Mouse (Mus musculus) myocyte (in vitro differentiated cells): ENCODE data around the gene Nrl. TPM values are rescaled to one million over a fixed set of nuclear protein-coding genes. Genes with fewer than 3 reads are reported as not detected.

Experiments used
- H3K27me3 ChIP-seq: one replicate; pipeline ENCODE4 v1.6.1; 2011; ENCODE audit not compliant: control insufficient read depth, insufficient read depth, insufficient read length
- H3K36me3 ChIP-seq: one replicate; pipeline ENCODE4 v1.6.1; 2011; ENCODE audit not compliant: control insufficient read depth, insufficient read depth
- H3K4me2 ChIP-seq: one replicate; pipeline ENCODE4 v1.6.1; 2011; ENCODE audit warnings: low read depth, control low read depth
- H3K4me3 ChIP-seq: one replicate; pipeline ENCODE4 v1.5.1; 2011; ENCODE audit warnings: mild to moderate bottlenecking, control low read depth, moderate library complexity
- H3K79me2 ChIP-seq: one replicate; pipeline ENCODE4 v1.6.1; 2011; ENCODE audit not compliant: control insufficient read depth, insufficient read depth
- H3ac ChIP-seq: one replicate; pipeline ENCODE4 v1.6.1; 2011; ENCODE audit not compliant: control insufficient read depth, insufficient read length
- CEBPB ChIP-seq: IDR thresholded peaks from 2 replicates; pipeline ENCODE4 v1.6.1; 2011; ENCODE audit warnings: mild to moderate bottlenecking, moderate library complexity; ENCODE audit not compliant: poor library complexity, insufficient read depth, severe bottlenecking
- E2F4 ChIP-seq: IDR thresholded peaks from one replicate; pipeline ENCODE4 v1.6.1; 2011; ENCODE audit warnings: mild to moderate bottlenecking, control low read depth, moderate library complexity; ENCODE audit not compliant: insufficient read depth
- MAX ChIP-seq: IDR thresholded peaks from one replicate; pipeline ENCODE4 v1.6.1; 2011; ENCODE audit warnings: low read depth, mild to moderate bottlenecking, control low read depth
- MYOD1 ChIP-seq, 3 experiments: IDR thresholded peaks; one replicate each; pipeline ENCODE4 v1.6.1; 2011; ENCODE audit warnings: control low read depth in 2 of 3, low read depth in 2 of 3, mild to moderate bottlenecking in 2 of 3, moderate library complexity in 1 of 3; ENCODE audit not compliant: insufficient read length in 2 of 3, control insufficient read depth in 1 of 3
- MYOG ChIP-seq, 3 experiments: IDR thresholded peaks; one replicate each; pipeline ENCODE4 v1.6.1; 2011; ENCODE audit warnings: control low read depth in 2 of 3, low read depth in 2 of 3, mild to moderate bottlenecking in 2 of 3; ENCODE audit not compliant: insufficient read length in 2 of 3, control insufficient read depth in 1 of 3, insufficient read depth in 1 of 3
- POLR2A ChIP-seq: IDR thresholded peaks from one replicate; pipeline ENCODE4 v1.6.1; 2011; ENCODE audit warnings: low read depth, mild to moderate bottlenecking, control low read depth, moderate library complexity; ENCODE audit not compliant: insufficient read length
- POLR2AphosphoS2 ChIP-seq: IDR thresholded peaks from one replicate; pipeline ENCODE4 v1.6.1; 2011; ENCODE audit warnings: low read depth, control low read depth; ENCODE audit not compliant: insufficient read length
- REST ChIP-seq: IDR thresholded peaks from one replicate; pipeline ENCODE4 v1.6.1; 2011; ENCODE audit warnings: mild to moderate bottlenecking, control low read depth, moderate library complexity; ENCODE audit not compliant: insufficient read depth, insufficient read length
- SRF ChIP-seq: IDR thresholded peaks from one replicate; pipeline ENCODE4 v1.6.1; 2011; ENCODE audit warnings: low read depth; ENCODE audit not compliant: control insufficient read depth, insufficient read length
- TCF12 ChIP-seq: IDR thresholded peaks from one replicate; pipeline ENCODE4 v1.6.1; 2011; ENCODE audit warnings: mild to moderate bottlenecking, control low read depth; ENCODE audit not compliant: poor library complexity, insufficient read depth, severe bottlenecking
- TCF3 ChIP-seq: IDR thresholded peaks from one replicate; pipeline ENCODE4 v1.6.1; 2011; ENCODE audit warnings: low read depth, control low read depth; ENCODE audit not compliant: insufficient read length
- USF1 ChIP-seq: IDR thresholded peaks from one replicate; pipeline ENCODE4 v1.6.1; 2011; ENCODE audit warnings: low read depth, mild to moderate bottlenecking, control low read depth, moderate library complexity
- polyA plus RNA-seq: library from polyadenylated mRNA; unstranded; fragments of >200 nt; fragmentation: generic; extraction: Trizol; gene quantifications from one replicate; pipeline ENCODE4 v1.2.1, GENCODE M21; 2012; ENCODE audit warnings: missing spikeins

The Nrl gene
- polyA plus RNA-seq, 1 experiment = not detected

DNA sequence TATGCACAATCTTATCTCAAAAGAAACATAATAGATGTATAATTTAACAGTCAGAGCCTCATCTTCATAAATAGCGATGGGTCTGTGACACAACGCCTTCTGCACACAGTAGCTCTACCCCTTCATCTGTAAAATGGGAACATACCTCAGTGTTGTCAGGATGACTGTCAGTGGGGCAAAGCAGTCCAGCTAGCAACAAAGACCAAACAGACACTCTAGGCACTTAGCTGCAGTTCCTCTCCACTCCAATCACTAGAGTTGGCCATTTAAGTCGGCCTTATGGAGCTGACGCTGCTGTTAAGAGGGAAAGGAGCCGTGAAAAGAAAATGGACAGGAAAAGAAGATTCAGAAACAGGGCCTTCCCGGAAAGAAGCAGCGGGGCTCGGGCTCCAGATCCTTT, 27.0 kb upstream of the Nrl start:
- peaks cover 38% of the 10 kb centered on the region for H3K36me3 ChIP-seq
- TF ChIP-seq MYOD1 (IDR thresholded peaks at IDR 0.05; ENCODE audit: control insufficient read depth in 1 of 3, insufficient read length in 2 of 3, low read depth in 2 of 3) (no peak), POLR2AphosphoS2 (peak; percentile 94), SRF (no peak)
- H3K4me2 ChIP-seq = no peak overlapping the region
- H3K79me2 ChIP-seq = no peaks in the 10 kb centered on the region
- H3ac ChIP-seq = no peak overlapping the region
- no peak overlapping the region for H3K4me3 ChIP-seq
- no peaks in the 10 kb centered on the region for H3K27me3 ChIP-seq

DNA sequence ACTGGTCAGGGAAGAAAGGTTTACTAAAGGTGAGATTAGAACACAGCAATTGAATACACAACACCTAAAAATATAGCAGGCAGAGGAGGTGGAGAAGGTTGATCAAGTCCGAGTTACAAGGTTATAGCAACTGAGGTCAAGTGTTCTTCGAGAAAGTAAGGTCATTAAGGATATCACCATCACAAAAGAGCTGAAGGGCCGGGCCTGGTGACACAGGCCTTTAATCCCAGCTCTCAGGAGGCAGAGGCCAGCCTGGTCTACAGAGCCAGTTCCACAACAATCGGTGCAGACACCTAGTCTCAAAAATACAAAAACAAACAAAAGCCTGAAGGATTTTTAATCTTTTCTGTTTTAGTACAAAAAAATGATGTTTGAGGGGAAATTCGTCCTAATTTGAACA, 26.6 kb upstream of the Nrl start:
- no peaks in the 10 kb centered on the region for H3K27me3 ChIP-seq
- no peak overlapping the region for H3ac ChIP-seq
- H3K79me2 ChIP-seq = no peaks in the 10 kb centered on the region
- H3K4me2 ChIP-seq = no peak overlapping the region
- TF ChIP-seq POLR2AphosphoS2 (peak; percentile 90), POLR2A (no peak)
- no peak overlapping the region for H3K4me3 ChIP-seq
- H3K36me3 ChIP-seq = peaks cover 42% of the 10 kb centered on the region

DNA sequence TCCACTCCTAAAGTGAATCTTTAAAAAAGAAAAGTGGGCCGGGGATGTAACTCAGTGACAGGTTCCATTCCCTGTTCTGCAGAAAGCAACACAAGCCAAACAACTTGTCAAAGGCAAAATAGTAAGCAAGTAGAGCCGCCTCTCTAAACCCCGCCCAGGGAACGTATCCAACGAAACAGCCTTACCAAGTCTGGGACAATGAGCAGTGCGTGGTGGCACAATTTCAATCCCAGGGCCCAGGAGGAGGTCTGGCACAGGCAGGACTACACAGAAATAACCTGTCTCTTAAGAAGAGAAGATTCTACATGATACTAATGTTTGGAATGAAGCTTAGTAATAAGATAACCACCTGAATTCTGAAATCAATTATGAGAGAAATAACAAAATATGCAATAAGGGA, 25.4 kb upstream of the Nrl start:
- H3ac ChIP-seq = no peak overlapping the region
- peaks cover 53% of the 10 kb centered on the region for H3K36me3 ChIP-seq
- TF ChIP-seq TCF12 = no peak
- TF ChIP-seq REST = no peak
- no peak for TF ChIP-seq MYOD1 (IDR thresholded peaks at IDR 0.05; ENCODE audit: control insufficient read depth in 1 of 3, insufficient read length in 2 of 3, low read depth in 2 of 3)
- TF ChIP-seq POLR2A = no peak
- TF ChIP-seq POLR2AphosphoS2 = peak; percentile 48
- H3K27me3 ChIP-seq = no peaks in the 10 kb centered on the region
- no peaks in the 10 kb centered on the region for H3K79me2 ChIP-seq
- H3K4me2 ChIP-seq = no peak overlapping the region
- no peak overlapping the region for H3K4me3 ChIP-seq

DNA sequence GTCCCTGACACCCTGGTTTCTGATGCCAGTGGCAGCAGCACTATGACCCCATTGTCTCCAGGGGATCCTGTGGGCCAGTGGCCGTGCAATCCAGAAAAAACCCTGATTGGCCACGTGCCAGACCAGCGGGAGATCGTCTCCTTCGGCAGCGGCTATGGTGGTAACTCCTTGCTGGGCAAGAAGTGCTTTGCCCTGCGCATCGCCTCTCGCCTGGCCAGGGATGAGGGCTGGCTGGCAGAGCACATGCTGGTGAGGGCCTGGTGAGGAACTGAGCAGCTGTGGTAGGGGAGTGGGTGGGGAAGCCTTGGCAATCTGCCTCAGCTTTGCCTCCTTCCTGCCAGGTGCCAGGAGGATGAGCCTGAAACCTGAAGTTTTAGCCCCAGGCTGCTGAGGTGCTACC, 19.6 kb upstream of the Nrl start:
- Histone ChIP-seq H3K4me2 (no peak overlapping the region), H3ac (no peak overlapping the region), H3K79me2 (peaks cover 34% of the 10 kb centered on the region), H3K4me3 (no peak overlapping the region), H3K36me3 (peaks cover 68% of the 10 kb centered on the region), H3K27me3 (no peaks in the 10 kb centered on the region)
- TF ChIP-seq E2F4 (no peak), POLR2AphosphoS2 (peak; percentile 64), POLR2A (no peak), USF1 (no peak), MYOG (IDR thresholded peaks at IDR 0.05; ENCODE audit: control insufficient read depth in 1 of 3, insufficient read depth in 1 of 3, insufficient read length in 2 of 3, low read depth in 2 of 3) (peak in 1 of 3 experiments; percentile 24), MYOD1 (IDR thresholded peaks at IDR 0.05; ENCODE audit: control insufficient read depth in 1 of 3, insufficient read length in 2 of 3, low read depth in 2 of 3) (peak in 1 of 3 experiments; percentile 34), TCF12 (no peak), TCF3 (no peak), MAX (no peak), SRF (no peak), REST (no peak), CEBPB (no peak)

DNA sequence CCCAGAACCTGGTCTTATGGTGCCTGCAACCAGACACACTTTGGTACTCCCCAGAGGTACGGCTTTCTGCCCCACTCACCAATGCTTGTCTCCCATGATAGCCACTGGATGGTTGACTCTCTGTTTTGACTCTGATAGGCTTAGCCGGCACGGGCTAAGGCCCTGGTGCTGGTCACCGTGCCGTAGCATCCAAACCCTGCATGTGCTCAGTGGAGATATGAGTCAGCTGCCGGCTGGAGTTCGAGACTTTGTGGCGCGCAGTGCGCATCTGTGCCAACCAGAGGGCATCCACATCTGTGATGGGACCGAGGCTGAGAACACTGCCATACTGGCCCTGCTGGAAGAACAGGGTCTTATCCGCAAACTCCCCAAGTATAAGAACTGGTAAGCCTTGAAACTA, 17.5 kb upstream of the Nrl start:
- peak overlapping the region; percentile 92 for H3K4me3 ChIP-seq
- H3K79me2 ChIP-seq = peaks cover 34% of the 10 kb centered on the region
- no peaks in the 10 kb centered on the region for H3K27me3 ChIP-seq
- no peak overlapping the region for H3ac ChIP-seq
- peak overlapping the region; percentile 94 for H3K4me2 ChIP-seq
- no peak for TF ChIP-seq MAX
- no peak for TF ChIP-seq CEBPB
- TF ChIP-seq MYOD1 (IDR thresholded peaks at IDR 0.05; ENCODE audit: control insufficient read depth in 1 of 3, insufficient read length in 2 of 3, low read depth in 2 of 3) = no peak
- TF ChIP-seq POLR2AphosphoS2 = peak; percentile 75
- no peak for TF ChIP-seq SRF
- no peak for TF ChIP-seq USF1
- no peak for TF ChIP-seq MYOG (IDR thresholded peaks at IDR 0.05; ENCODE audit: control insufficient read depth in 1 of 3, insufficient read depth in 1 of 3, insufficient read length in 2 of 3, low read depth in 2 of 3)
- TF ChIP-seq TCF12 = no peak
- TF ChIP-seq REST = no peak
- TF ChIP-seq E2F4 = no peak
- TF ChIP-seq POLR2A = peak; percentile 45
- no peak for TF ChIP-seq TCF3
- peaks cover 48% of the 10 kb centered on the region for H3K36me3 ChIP-seq
